Mouse (Mus musculus) yolk sac, embryonic 10.5 days (tissue): ENCODE data around the gene Zscan4-ps1.
"Not testable (repeated sequence)": the region's sequence is repeated elsewhere in the genome, so short reads cannot be mapped to it uniquely, and the experiment has no call there.

Experiments
- DNase-seq: peaks from one replicate; pipeline ENCODE4 v3.0.0-alpha.2; 2017; ENCODE audit warnings: low spot score

Zscan4-ps1 gene

GRCm38 (mm10) chr7:11069591-11069990 lies at the start of gene Zscan4-ps1:
Gene Zscan4-ps1 (minus strand): TSS chr7:11069691.
- not testable (repeated sequence) for DNase-seq
